Comparison of ENCODE assay signal across 9 mouse cellular contexts in genomic region chr4:134784701-134785100, GRCm38 (mm10). TPM values are rescaled to one million over a fixed set of nuclear protein-coding genes. Genes with fewer than 3 reads are reported as not detected.
DNase-seq lines count a peak whose midpoint lies in the region; ATAC-seq and TF ChIP-seq lines count a peak whose summit lies in the region.
"Had no signal": no experiment of that assay in that cellular context is flagged by ENCODE, and none has a peak within 500 bp of the region (broad histone marks: within the 10 kb centered on the region; RNA-seq: fewer than 3 reads in every experiment).

No protein-coding gene starts in this region.

- no peak overlapping the region for H3K9ac ChIP-seq in hindbrain, postnatal 0 days (replicated peaks; ENCODE audit: low read length)
- no peak overlapping the region for H3K9ac ChIP-seq in hindbrain, embryonic 12.5 days

- no peaks in the 10 kb centered on the region for H3K4me1 ChIP-seq in hindbrain, postnatal 0 days (ENCODE audit: insufficient read depth, low read length)
- peaks cover 7% of the 10 kb centered on the region; the same call in 1 of the 2 replicates for H3K4me1 ChIP-seq in hindbrain, embryonic 12.5 days

- H3K36me3 ChIP-seq in hindbrain, postnatal 0 days (ENCODE audit: insufficient read depth, low read length) = no peaks in the 10 kb centered on the region
- no peaks in the 10 kb centered on the region for H3K36me3 ChIP-seq in hindbrain, embryonic 12.5 days

- WGBS in hindbrain, postnatal 0 days = 52% methylated on average over 5 of the region's 5 CpGs
- WGBS in hindbrain, embryonic 12.5 days = 57% methylated on average over 5 of the region's 5 CpGs

- no peak overlapping the region for H3K4me2 ChIP-seq in hindbrain, postnatal 0 days (ENCODE audit: low read depth, low read length)
- H3K4me2 ChIP-seq in hindbrain, embryonic 12.5 days (replicated peaks) = no peak overlapping the region
- H3K4me2 ChIP-seq: heart, embryonic 11.5 days had no signal

- no peak overlapping the region for H3K27ac ChIP-seq in hindbrain, postnatal 0 days
- H3K27ac ChIP-seq in hindbrain, embryonic 12.5 days = no peak overlapping the region

- no peaks in the 10 kb centered on the region for H3K27me3 ChIP-seq in hindbrain, postnatal 0 days (ENCODE audit: insufficient read depth, low read length)
- no peaks in the 10 kb centered on the region for H3K27me3 ChIP-seq in hindbrain, embryonic 12.5 days

- no peak for ATAC-seq in hindbrain, postnatal 0 days
- no peak for ATAC-seq in hindbrain, embryonic 12.5 days (ENCODE audit: low FRiP score)

- no peak overlapping the region for H3K4me3 ChIP-seq in hindbrain, postnatal 0 days (ENCODE audit: low read length)
- H3K4me3 ChIP-seq in hindbrain, embryonic 12.5 days = no peak overlapping the region

- no peaks in the 10 kb centered on the region for H3K9me3 ChIP-seq in hindbrain, postnatal 0 days (ENCODE audit: low read length)
- H3K9me3 ChIP-seq in hindbrain, embryonic 12.5 days (replicated peaks) = no peaks in the 10 kb centered on the region

- peak; percentile 69 for DNase-seq in hindbrain, postnatal 0 days (ENCODE audit: low spot score)
- DNase-seq in thymus, postnatal 0 days (ENCODE audit: low spot score) = peak; percentile 49
- DNase-seq in thymus, postnatal 36 days = no peak
- peak; percentile 58 for DNase-seq in hindlimb bud, embryonic 11.5 days (ENCODE audit: extremely low spot score, low read depth, low spot score)
- peak; percentile 71 for DNase-seq in thymus, postnatal 4 days
- DNase-seq in Muller cell, postnatal 12 days (ENCODE audit: inconsistent ontology term) = no peak
- no peak for DNase-seq in left cerebral cortex, adult 8-10 months (ENCODE audit: low spot score in 2 of 2)

- peak; percentile 68 for TF ChIP-seq CTCF in hindbrain, postnatal 0 days (IDR thresholded peaks at IDR 0.05; ENCODE audit: low read depth)

RNA-seq across cellular contexts. Expression of gene Ldlrap1, which starts 16.9 kb away (rescaled TPM):
- 2.6 and 3.1 TPM in 2 replicates for total RNA-seq in hindbrain, postnatal 0 days (2014; rRNA removed)
- 2.7 and 2.9 TPM in 2 replicates for polyA plus RNA-seq in hindbrain, postnatal 0 days (2015; fragmentation: Nextera tagmentation; extraction: Ambion mirVana)
- polyA plus RNA-seq in hindbrain, embryonic 12.5 days (2016; fragmentation: Nextera tagmentation; extraction: Ambion mirVana) = 7.8 and 10.4 TPM in 2 replicates
- 16.1 and 16.6 TPM in 2 replicates for polyA plus RNA-seq in thymus, postnatal 0 days (2015; fragmentation: Nextera tagmentation; extraction: Ambion mirVana)
- total RNA-seq in left cerebral cortex, adult 8-10 months (2022) = 1 to 10 TPM; 2.8 to 4.8 (median 4.4) TPM

Comparison
In these comparisons a context has a peak if more than half of its experiments do, and no peak if none do; other contexts are left out.
1. DNase-seq: peak in hindbrain, postnatal 0 days (single experiment), thymus, postnatal 0 days (single experiment), hindlimb bud, embryonic 11.5 days (single experiment) and thymus, postnatal 4 days (single experiment); none in thymus, postnatal 36 days (0 of 2), Muller cell, postnatal 12 days (single experiment) and left cerebral cortex, adult 8-10 months (0 of 2).